Mouse (Mus musculus) midbrain, embryonic 11.5 days (tissue): ENCODE measurements around the gene Tmem132a. TPM values are rescaled to one million over a fixed set of nuclear protein-coding genes. Genes with fewer than 3 reads are reported as not detected.

Source experiments
- ATAC-seq: fragments of 200-750 bp; cut with Nextera tagmentation; 2 replicates; pipeline ENCODE4 v1.8.0; 2017; ENCODE audit warnings: moderate TSS enrichment, moderate library complexity; ENCODE audit not compliant: low FRiP score
- DNase-seq: peaks from one replicate; pipeline ENCODE4 v3.0.0; 2015; ENCODE audit warnings: low spot score; ENCODE audit errors: missing footprints
- H3K27ac ChIP-seq: fragments of 300-500 bp; sonication (generic); 2 replicates; pipeline ENCODE4 v1.5.1; 2014; ENCODE audit warnings: low read depth, low read length
- H3K27me3 ChIP-seq: fragments of 300-500 bp; sonication (generic); 2 replicates; pipeline ENCODE4 v1.6.1; 2014; ENCODE audit warnings: mild to moderate bottlenecking, low read length, moderate library complexity, mixed read lengths; ENCODE audit not compliant: control insufficient read depth, insufficient read depth
- H3K36me3 ChIP-seq: fragments of 300-500 bp; sonication (generic); 2 replicates; pipeline ENCODE4 v1.6.1; 2014; ENCODE audit warnings: mild to moderate bottlenecking, low read length, moderate library complexity, mixed read lengths; ENCODE audit not compliant: control insufficient read depth, insufficient read depth
- H3K4me1 ChIP-seq: fragments of 300-500 bp; sonication (generic); 2 replicates; pipeline ENCODE4 v1.6.1; 2014; ENCODE audit warnings: low read length; ENCODE audit not compliant: control insufficient read depth, insufficient read depth
- H3K4me2 ChIP-seq: fragments of 300-500 bp; sonication (generic); 2 replicates; pipeline ENCODE4 v1.6.1; 2014; ENCODE audit warnings: mild to moderate bottlenecking, moderate library complexity
- H3K4me3 ChIP-seq: fragments of 300-500 bp; sonication (generic); 2 replicates; pipeline ENCODE4 v1.5.1; 2014; ENCODE audit warnings: low read depth, low read length
- H3K9ac ChIP-seq: fragments of 300-500 bp; sonication (generic); 2 replicates; pipeline ENCODE4 v1.6.1; 2014; ENCODE audit warnings: low read length
- H3K9me3 ChIP-seq: fragments of 300-500 bp; sonication (generic); 2 replicates; pipeline ENCODE4 v1.6.1; 2016; ENCODE audit warnings: low read length; ENCODE audit not compliant: control insufficient read depth
- WGBS: fragments of 180-500 bp; shearing (Covaris S2); extraction: QIAGEN DNeasy Blood & Tissue Kit; methylation state at CpG from one replicate; pipeline ENCODE4 v1.1.7; 2014; 5-methylcytosine and 5-hydroxymethylcytosine counted together
- polyA plus RNA-seq: library from polyadenylated mRNA; unstranded; fragments of >200 nt; fragmentation: Nextera tagmentation; extraction: Ambion mirVana; gene quantifications from 2 replicates; pipeline ENCODE4 v1.2.1, GENCODE M21; 2014

The Tmem132a gene
- polyA plus RNA-seq, 1 experiment from 2014 or later: 58.3 TPM

DNA sequence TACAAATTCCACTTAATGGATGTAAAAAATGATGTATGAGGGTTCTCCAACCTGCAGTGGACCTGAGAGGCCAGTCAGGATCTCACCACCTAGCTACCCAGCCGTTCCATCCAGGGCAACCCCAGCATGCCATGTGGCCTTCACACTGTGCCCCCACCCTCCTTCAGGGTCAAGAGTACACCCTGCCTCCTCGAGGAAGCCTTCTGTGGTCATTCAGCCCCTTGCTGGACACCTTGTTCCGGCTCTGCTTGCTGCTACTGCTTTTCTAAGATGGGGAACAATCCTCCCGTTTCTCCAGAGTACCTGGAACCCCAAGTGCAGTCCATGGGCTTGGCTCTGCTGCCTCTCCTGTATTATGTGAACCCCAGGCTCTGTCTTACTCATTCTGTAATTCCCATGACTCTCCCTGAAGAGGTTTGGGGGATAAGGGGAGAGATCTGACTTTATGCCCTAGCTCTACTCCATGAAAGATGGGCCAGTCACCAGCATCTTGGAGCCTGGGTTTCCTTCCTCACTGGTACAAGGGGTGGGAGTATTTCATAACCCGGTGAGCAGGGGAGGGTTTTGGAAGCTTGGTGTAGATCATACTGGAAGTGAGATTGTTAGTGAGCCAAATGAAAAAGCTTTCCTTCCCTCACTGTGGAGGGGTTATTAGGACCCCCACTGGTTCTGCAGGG, 1.7 kb downstream of the Tmem132a start:
- peaks cover 31% of the 10 kb centered on the region for H3K36me3 ChIP-seq
- 40% methylated on average over 5 of the region's 5 CpGs for WGBS
- H3K4me3 ChIP-seq: peak overlapping the region; percentile 86
- H3K9me3 ChIP-seq: no peaks in the 10 kb centered on the region
- H3K27me3 ChIP-seq: no peaks in the 10 kb centered on the region
- peak overlapping the region; percentile 90 for H3K4me2 ChIP-seq
- DNase-seq (no peak), ATAC-seq (no peak)
- H3K9ac ChIP-seq: peak overlapping the region; percentile 96
- H3K27ac ChIP-seq: no peak overlapping the region
- H3K4me1 ChIP-seq: peaks cover 17% of the 10 kb centered on the region

- ATAC-seq: no peak
- Histone ChIP-seq H3K9ac (no peak overlapping the region), H3K4me3 (no peak overlapping the region), H3K9me3 (no peaks in the 10 kb centered on the region), H3K27ac (no peak overlapping the region), H3K4me2 (no peak overlapping the region), H3K27me3 (no peaks in the 10 kb centered on the region), H3K4me1 (peaks cover 17% of the 10 kb centered on the region), H3K36me3 (peaks cover 39% of the 10 kb centered on the region)
- DNase-seq: no peak
- 92% methylated on average over 13 of the region's 13 CpGs for WGBS
These were observed 3.4 kb downstream of the Tmem132a start for GRCm38 (mm10) chr19:10866351-10866750.

- Histone ChIP-seq H3K4me3 (no peak overlapping the region), H3K4me2 (no peak overlapping the region), H3K36me3 (peaks cover 57% of the 10 kb centered on the region), H3K27ac (no peak overlapping the region), H3K4me1 (no peaks in the 10 kb centered on the region), H3K9me3 (no peaks in the 10 kb centered on the region), H3K9ac (no peak overlapping the region), H3K27me3 (no peaks in the 10 kb centered on the region)
- DNase-seq (no peak), ATAC-seq (peak; percentile 13; the same call in 1 of the 2 replicates)
- 51% methylated on average over 22 of the region's 22 CpGs for WGBS
These were observed 9.7 kb downstream of the Tmem132a start for GRCm38 (mm10) chr19:10860072-10860497.

- WGBS: 56% methylated on average over 2 of the region's 2 CpGs
- ATAC-seq: peak; percentile 39; the same call in 1 of the 2 replicates
- Histone ChIP-seq H3K4me2 (no peak overlapping the region), H3K27me3 (no peaks in the 10 kb centered on the region), H3K4me3 (no peak overlapping the region), H3K9me3 (no peaks in the 10 kb centered on the region), H3K4me1 (no peaks in the 10 kb centered on the region), H3K9ac (no peak overlapping the region), H3K27ac (no peak overlapping the region), H3K36me3 (peaks cover 33% of the 10 kb centered on the region)
- DNase-seq: peak; percentile 59
These were observed 13.2 kb downstream of the Tmem132a start for GRCm38 (mm10) chr19:10856520-10856919.

- Histone ChIP-seq H3K9ac (no peak overlapping the region), H3K4me2 (no peak overlapping the region), H3K4me1 (no peaks in the 10 kb centered on the region), H3K36me3 (peaks cover 28% of the 10 kb centered on the region), H3K4me3 (no peak overlapping the region), H3K27ac (no peak overlapping the region), H3K27me3 (no peaks in the 10 kb centered on the region), H3K9me3 (no peaks in the 10 kb centered on the region)
- WGBS: 92% methylated on average over 3 of the region's 3 CpGs
- DNase-seq: peak; percentile 81
- no peak for ATAC-seq
These were observed 14.3 kb downstream of the Tmem132a start for GRCm38 (mm10) chr19:10855422-10855821.

DNA sequence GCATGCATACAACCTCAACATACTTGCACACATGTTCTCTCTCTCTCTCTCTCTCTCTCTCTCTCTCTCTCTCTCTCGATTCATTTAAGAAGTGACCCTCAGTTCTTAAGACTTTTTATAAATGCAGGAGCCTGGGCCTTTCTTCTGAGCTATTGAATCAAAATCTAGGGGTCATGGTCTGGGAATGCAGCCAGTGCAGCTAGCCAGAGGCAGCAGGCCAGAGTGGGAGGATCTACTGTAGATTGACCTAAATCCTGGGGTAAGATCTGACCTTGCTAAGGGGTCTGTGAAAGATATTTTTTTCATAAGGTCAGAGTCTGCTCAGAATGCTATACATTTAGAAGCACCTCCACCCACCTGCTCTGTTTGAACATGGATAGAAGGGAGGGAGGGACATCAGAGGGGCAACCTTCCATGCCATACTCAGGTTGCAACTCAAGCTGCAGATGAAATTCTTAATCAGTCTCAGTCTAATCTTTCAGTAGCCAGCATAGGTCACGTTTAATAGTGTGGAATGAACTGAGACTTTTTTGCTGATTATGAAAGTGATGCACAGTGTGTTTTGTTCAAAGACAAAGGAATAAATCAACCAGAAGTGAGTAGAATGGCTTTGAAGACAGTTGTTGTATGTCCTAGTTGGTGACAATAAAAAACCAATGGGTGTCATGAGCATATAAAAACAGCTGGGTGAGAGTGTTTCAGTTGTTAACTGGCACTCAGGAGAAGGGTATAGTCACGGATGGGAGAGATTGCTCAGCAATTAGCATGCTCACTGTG, 22.2 kb downstream of the Tmem132a start:
- DNase-seq (peak; percentile 23), ATAC-seq (no peak)
- Histone ChIP-seq H3K36me3 (no peaks in the 10 kb centered on the region), H3K4me2 (no peak overlapping the region), H3K4me1 (no peaks in the 10 kb centered on the region), H3K27ac (no peak overlapping the region), H3K9me3 (no peaks in the 10 kb centered on the region), H3K9ac (no peak overlapping the region), H3K4me3 (no peak overlapping the region), H3K27me3 (no peaks in the 10 kb centered on the region; the same call in 1 of the 2 replicates)
- 58% methylated on average over 3 of the region's 3 CpGs for WGBS

- no peak overlapping the region for H3K4me3 ChIP-seq
- DNase-seq (peak; percentile 57), ATAC-seq (no peak)
- no peaks in the 10 kb centered on the region for H3K36me3 ChIP-seq
- H3K27ac ChIP-seq: no peak overlapping the region
- no peak overlapping the region for H3K9ac ChIP-seq
- H3K4me2 ChIP-seq: no peak overlapping the region
- no peaks in the 10 kb centered on the region for H3K9me3 ChIP-seq
- 74% methylated on average over 7 of the region's 7 CpGs for WGBS
- H3K27me3 ChIP-seq: no peaks in the 10 kb centered on the region; the same call in 1 of the 2 replicates
- H3K4me1 ChIP-seq: no peaks in the 10 kb centered on the region
These were observed 23.6 kb downstream of the Tmem132a start for GRCm38 (mm10) chr19:10846150-10846549.

- Histone ChIP-seq H3K27ac (no peak overlapping the region), H3K9me3 (no peaks in the 10 kb centered on the region), H3K4me3 (no peak overlapping the region), H3K4me2 (no peak overlapping the region), H3K36me3 (no peaks in the 10 kb centered on the region), H3K4me1 (no peaks in the 10 kb centered on the region), H3K27me3 (no peaks in the 10 kb centered on the region; the same call in 1 of the 2 replicates), H3K9ac (no peak overlapping the region)
- whole genome bisulfite sequencing: 83% methylated on average over 3 of the region's 3 CpGs
- ATAC-seq: no peak
- DNase-seq: peak; percentile 49
These were observed 24.3 kb downstream of the Tmem132a start for GRCm38 (mm10) chr19:10845454-10845853.

DNA sequence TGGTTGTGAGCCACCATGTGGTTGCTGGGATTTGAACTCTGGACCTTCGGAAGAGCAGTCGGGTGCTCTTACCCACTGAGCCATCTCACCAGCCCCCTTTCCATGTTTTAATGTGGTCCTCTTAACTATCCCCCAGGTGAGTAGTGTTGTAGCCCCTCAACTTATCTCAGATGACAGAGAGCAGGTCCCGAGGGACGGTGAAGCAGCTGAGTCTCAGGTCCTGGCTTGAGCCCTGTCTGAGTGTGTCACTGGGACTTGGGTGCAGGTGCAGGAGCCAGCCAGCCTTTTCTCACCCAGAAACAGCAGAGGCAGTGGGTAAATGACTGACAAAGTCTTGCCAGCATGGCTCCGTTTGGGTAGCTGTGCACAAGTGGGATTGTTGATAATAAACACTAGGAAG, 25.5 kb downstream of the Tmem132a start:
- Histone ChIP-seq H3K36me3 (no peaks in the 10 kb centered on the region), H3K9ac (no peak overlapping the region), H3K9me3 (no peaks in the 10 kb centered on the region), H3K27ac (no peak overlapping the region), H3K4me2 (no peak overlapping the region), H3K4me1 (no peaks in the 10 kb centered on the region), H3K27me3 (no peaks in the 10 kb centered on the region; the same call in 1 of the 2 replicates), H3K4me3 (no peak overlapping the region)
- ATAC-seq: no peak
- WGBS: 91% methylated on average over 5 of the region's 5 CpGs
- peak; percentile 21 for DNase-seq
